8 mouse cellular contexts compared by ENCODE assay signal in genomic region chr13:46735808-46736478, GRCm38 (mm10). TPM values are rescaled to one million over a fixed set of nuclear protein-coding genes. Genes with fewer than 3 reads are reported as not detected.
DNase-seq lines count a peak whose midpoint lies in the region; ATAC-seq and TF ChIP-seq lines count a peak whose summit lies in the region.

No protein-coding gene starts in this region.

- H3K4me3 ChIP-seq in hindbrain, embryonic 16.5 days (ENCODE audit: low read length) = peak overlapping the region; percentile 39
- H3K4me3 ChIP-seq in limb, embryonic 14.5 days (replicated peaks; ENCODE audit: low read length) = peak overlapping the region; percentile 49
- H3K4me3 ChIP-seq in midbrain, embryonic 13.5 days (replicated peaks) = peak overlapping the region; percentile 35

- H3K27me3 ChIP-seq in hindbrain, embryonic 16.5 days (replicated peaks; ENCODE audit: control insufficient read depth, insufficient read depth, low read length) = no peaks in the 10 kb centered on the region
- H3K27me3 ChIP-seq in limb, embryonic 14.5 days (ENCODE audit: control insufficient read depth, insufficient read depth, low read length) = no peaks in the 10 kb centered on the region
- H3K27me3 ChIP-seq in midbrain, embryonic 13.5 days = peaks cover 6% of the 10 kb centered on the region; the same call in 1 of the 2 replicates

- H3K4me1 ChIP-seq in hindbrain, embryonic 16.5 days (ENCODE audit: control insufficient read depth, insufficient read depth, low read depth, low read length) = peaks cover 9% of the 10 kb centered on the region
- peaks cover 4% of the 10 kb centered on the region for H3K4me1 ChIP-seq in limb, embryonic 14.5 days (ENCODE audit: control insufficient read depth, insufficient read depth, low read length)
- H3K4me1 ChIP-seq in midbrain, embryonic 13.5 days (replicated peaks) = peaks cover 14% of the 10 kb centered on the region

- no peak overlapping the region; the same call in 1 of the 2 replicates for H3K27ac ChIP-seq in hindbrain, embryonic 16.5 days (ENCODE audit: low read depth, low read length)
- H3K27ac ChIP-seq in limb, embryonic 14.5 days (replicated peaks; ENCODE audit: low read depth, low read length) = peak overlapping the region; percentile 35; the same call in 1 of the 2 replicates
- no peak overlapping the region for H3K27ac ChIP-seq in midbrain, embryonic 13.5 days

- no peaks in the 10 kb centered on the region for H3K9me3 ChIP-seq in hindbrain, embryonic 16.5 days (ENCODE audit: control insufficient read depth, low read length)
- no peaks in the 10 kb centered on the region for H3K9me3 ChIP-seq in limb, embryonic 14.5 days (ENCODE audit: control insufficient read depth, low read length)
- H3K9me3 ChIP-seq in midbrain, embryonic 13.5 days = no peaks in the 10 kb centered on the region

- peak overlapping the region; percentile 76 for H3K4me2 ChIP-seq in hindbrain, embryonic 16.5 days (ENCODE audit: low read length)
- H3K4me2 ChIP-seq in limb, embryonic 14.5 days (replicated peaks; ENCODE audit: low read depth, low read length, severe bottlenecking) = peak overlapping the region; percentile 94
- peak overlapping the region; percentile 64 for H3K4me2 ChIP-seq in midbrain, embryonic 13.5 days (replicated peaks)

- WGBS in hindbrain, embryonic 16.5 days = 2% methylated on average over 20 of the region's 20 CpGs
- WGBS in limb, embryonic 14.5 days = under 1% methylated on average over 20 of the region's 20 CpGs
- WGBS in midbrain, embryonic 13.5 days = under 1% methylated on average over 20 of the region's 20 CpGs

- DNase-seq in frontal cortex, postnatal 25 days (ENCODE audit: low spot score in 2 of 2) = no peak
- peak; percentile 14 to 15 for DNase-seq in cerebellum, postnatal 36 days
- DNase-seq in gastrocnemius, adult 8-10 months (ENCODE audit: low spot score in 2 of 2) = peak; percentile 33 to 50
- DNase-seq in limb, embryonic 14.5 days (ENCODE audit: low spot score) = peak; percentile 54
- DNase-seq in spleen, postnatal 10 days (ENCODE audit: low spot score in 2 of 2) = peak; percentile 66 to 69

- no peaks in the 10 kb centered on the region for H3K36me3 ChIP-seq in hindbrain, embryonic 16.5 days (ENCODE audit: control insufficient read depth, insufficient read depth, low read length)
- H3K36me3 ChIP-seq in limb, embryonic 14.5 days (ENCODE audit: control insufficient read depth, insufficient read depth, low read length) = no peaks in the 10 kb centered on the region
- no peaks in the 10 kb centered on the region for H3K36me3 ChIP-seq in midbrain, embryonic 13.5 days

- TF ChIP-seq POLR2A in limb, embryonic 14.5 days (IDR thresholded peaks at IDR 0.05; ENCODE audit: borderline replicate concordance, extremely low read depth, insufficient read depth, insufficient read length) = no peak

- peak; percentile 74 for ATAC-seq in frontal cortex, adult (ENCODE audit: low TSS enrichment)
- peak; percentile 42; the same call in 1 of the 2 replicates for ATAC-seq in hindbrain, embryonic 16.5 days
- peak; percentile 55; the same call in 1 of the 2 replicates for ATAC-seq in limb, embryonic 14.5 days (ENCODE audit: low FRiP score, low read depth)
- no peak for ATAC-seq in midbrain, embryonic 13.5 days

- peak overlapping the region; percentile 24 for H3K9ac ChIP-seq in hindbrain, embryonic 16.5 days (ENCODE audit: low read depth, low read length)
- H3K9ac ChIP-seq in limb, embryonic 14.5 days (ENCODE audit: low read depth, low read length, severe bottlenecking) = peak overlapping the region; percentile 59
- peak overlapping the region; percentile 53 for H3K9ac ChIP-seq in midbrain, embryonic 13.5 days (replicated peaks)

RNA-seq across cellular contexts. Expression of gene Nup153, which starts 8.2 kb away (rescaled TPM):
- 10 to 100 TPM; 35.3 to 47.4 (median 37.5) TPM for total RNA-seq in gastrocnemius, adult 8-10 months (2022)
- 15.3 and 15.9 TPM in 2 replicates for polyA plus RNA-seq in hindbrain, embryonic 16.5 days (2015; fragmentation: Nextera tagmentation; extraction: Ambion mirVana)
- 65.8 and 96.3 TPM in 2 replicates for polyA plus RNA-seq in limb, embryonic 14.5 days (2012; rRNA removed)
- 32.3 and 34.4 TPM in 2 replicates for polyA plus RNA-seq in limb, embryonic 14.5 days (2014; fragmentation: Nextera tagmentation; extraction: Ambion mirVana)
- polyA plus RNA-seq in midbrain, embryonic 13.5 days (2015; fragmentation: Nextera tagmentation; extraction: Ambion mirVana) = 21.9 and 22.4 TPM in 2 replicates

Comparison
In these comparisons a context has a peak if more than half of its experiments do, and no peak if none do; other contexts are left out.
1. DNase-seq: peak in cerebellum, postnatal 36 days (2 of 2), gastrocnemius, adult 8-10 months (2 of 2), limb, embryonic 14.5 days (single experiment) and spleen, postnatal 10 days (2 of 2); none in frontal cortex, postnatal 25 days (0 of 2).
2. Peak in every context shown above with its lines, with median percentiles within 50 percentile points of each other: H3K4me2 ChIP-seq, H3K4me3 ChIP-seq and H3K9ac ChIP-seq.